Comparison of ENCODE assay signal across 7 mouse cellular contexts in the genomic region with DNA sequence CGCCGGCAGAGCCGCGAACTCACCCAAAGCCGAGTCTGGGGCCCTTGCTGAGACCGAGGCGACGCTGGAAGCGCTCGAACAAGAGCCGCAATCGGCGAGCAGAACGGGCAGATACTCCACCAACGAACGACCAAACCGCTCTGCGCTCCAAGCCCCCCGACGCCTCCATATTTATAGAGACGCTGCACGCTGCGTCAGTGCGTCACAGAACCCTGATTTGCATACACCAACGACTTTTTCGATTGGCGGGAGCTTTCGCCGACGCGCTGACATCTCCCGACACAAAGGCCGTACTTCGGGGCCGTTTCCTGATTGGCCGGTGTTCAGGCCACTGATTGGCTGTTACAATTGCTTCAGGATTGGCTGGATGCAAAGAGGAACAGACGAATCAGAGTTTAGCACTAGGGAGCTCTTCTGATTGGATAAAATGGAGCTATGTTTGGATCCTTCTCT. TPM values are rescaled to one million over a fixed set of nuclear protein-coding genes. Genes with fewer than 3 reads are reported as not detected.
DNase-seq lines count a peak whose midpoint lies in the region; ATAC-seq lines count a peak whose summit lies in the region.

No protein-coding gene starts in this region.

- DNase-seq in adrenal gland, adult (ENCODE audit: inconsistent age in 2 of 2, low spot score in 1 of 2) = peak; percentile 98
- peak; percentile 99 for DNase-seq in embryo, embryonic 10 days (ENCODE audit: low spot score)
- DNase-seq in gastrocnemius, postnatal 10 days = peak; percentile 93
- peak; percentile 99 for DNase-seq in induced T-regulatory cell, adult 2 months (ENCODE audit: low read depth)
- peak; percentile 96 to 98 for DNase-seq in left cerebral cortex, postnatal 10 days (ENCODE audit: extremely low spot score in 1 of 2, low spot score in 2 of 2)
- DNase-seq in right cerebral cortex, postnatal 25 days = peak; percentile 94

- intact Hi-C loops in left cerebral cortex, postnatal 10 days (cut with DNase I) = no loop called here

- peak; percentile 87 for ATAC-seq in megakaryocyte-erythroid progenitor cell, adult 5-6 weeks (replicated peaks; ENCODE audit: low FRiP score, low TSS enrichment, poor library complexity, severe bottlenecking)

RNA-seq across cellular contexts. Expression of a gene that starts 3.4 kb away (rescaled TPM):
- 100 to 1,000 TPM; 252 TPM for total RNA-seq in gastrocnemius, postnatal 10 days (2021)
- 100 to 1,000 TPM; 320 to 336 TPM for total RNA-seq in left cerebral cortex, postnatal 10 days (2021)
- total RNA-seq in megakaryocyte-erythroid progenitor cell, adult 5-6 weeks (2014; fragmentation: Nextera tagmentation) = 594 and 607 TPM in 2 replicates
- total RNA-seq in megakaryocyte-erythroid progenitor cell, adult 5-6 weeks (2017) = 709 and 905 TPM in 2 replicates

RNA-seq across cellular contexts. Expression of a gene that starts 5.7 kb away (rescaled TPM):
- 10 to 100 TPM; 13.6 to 15.8 TPM for total RNA-seq in gastrocnemius, postnatal 10 days (2021)
- total RNA-seq in left cerebral cortex, postnatal 10 days (2021) = 10 to 100 TPM; 24.8 to 25.8 TPM
- 27.0 and 53.0 TPM in 2 replicates for total RNA-seq in megakaryocyte-erythroid progenitor cell, adult 5-6 weeks (2014; fragmentation: Nextera tagmentation)
- 11.0 and 12.0 TPM in 2 replicates for total RNA-seq in megakaryocyte-erythroid progenitor cell, adult 5-6 weeks (2017)

RNA-seq across cellular contexts. Expression of a gene that starts 11.9 kb away (rescaled TPM):
- total RNA-seq in gastrocnemius, postnatal 10 days (2021) = 10 to 100 TPM; 14.8 to 19.2 TPM
- total RNA-seq in left cerebral cortex, postnatal 10 days (2021) = 10 to 100 TPM; 25.6 to 28.1 TPM
- 31.7 and 35.1 TPM in 2 replicates for total RNA-seq in megakaryocyte-erythroid progenitor cell, adult 5-6 weeks (2014; fragmentation: Nextera tagmentation)
- 29.7 and 39.5 TPM in 2 replicates for total RNA-seq in megakaryocyte-erythroid progenitor cell, adult 5-6 weeks (2017)

RNA-seq across cellular contexts. Expression of a gene that starts 49.9 kb away (rescaled TPM):
- 1 to 10 TPM; 4.6 to 4.9 TPM for total RNA-seq in gastrocnemius, postnatal 10 days (2021)
- 1 to 10 TPM; 4.7 to 4.8 TPM for total RNA-seq in left cerebral cortex, postnatal 10 days (2021)
- total RNA-seq in megakaryocyte-erythroid progenitor cell, adult 5-6 weeks (2014; fragmentation: Nextera tagmentation) = 0.07 and 0.37 TPM in 2 replicates
- 0.65 TPM in 1 of 2 replicates, not detected in the other for total RNA-seq in megakaryocyte-erythroid progenitor cell, adult 5-6 weeks (2017)

RNA-seq across cellular contexts. Expression of a gene that starts 53.4 kb away (rescaled TPM):
- total RNA-seq in gastrocnemius, postnatal 10 days (2021) = under 1 TPM; 0.45 TPM
- 1 to 10 TPM in 1 of 2 experiments, under 1 TPM in 1; 0.63 to 1.2 TPM for total RNA-seq in left cerebral cortex, postnatal 10 days (2021)
- 47.1 and 58.7 TPM in 2 replicates for total RNA-seq in megakaryocyte-erythroid progenitor cell, adult 5-6 weeks (2014; fragmentation: Nextera tagmentation)
- total RNA-seq in megakaryocyte-erythroid progenitor cell, adult 5-6 weeks (2017) = 24.8 and 36.3 TPM in 2 replicates

Comparison
In these comparisons a context has a peak if more than half of its experiments do, and no peak if none do; other contexts are left out.
1. Peak in every context shown above with its lines: DNase-seq and ATAC-seq.